Mouse (Mus musculus): ENCODE results near the gene Bcl11a. TPM values are rescaled to one million over a fixed set of nuclear protein-coding genes. Genes with fewer than 3 reads are reported as not detected.

Bcl11a gene
- polyA plus RNA-seq, 1 experiment, result 6.5 TPM

DNA sequence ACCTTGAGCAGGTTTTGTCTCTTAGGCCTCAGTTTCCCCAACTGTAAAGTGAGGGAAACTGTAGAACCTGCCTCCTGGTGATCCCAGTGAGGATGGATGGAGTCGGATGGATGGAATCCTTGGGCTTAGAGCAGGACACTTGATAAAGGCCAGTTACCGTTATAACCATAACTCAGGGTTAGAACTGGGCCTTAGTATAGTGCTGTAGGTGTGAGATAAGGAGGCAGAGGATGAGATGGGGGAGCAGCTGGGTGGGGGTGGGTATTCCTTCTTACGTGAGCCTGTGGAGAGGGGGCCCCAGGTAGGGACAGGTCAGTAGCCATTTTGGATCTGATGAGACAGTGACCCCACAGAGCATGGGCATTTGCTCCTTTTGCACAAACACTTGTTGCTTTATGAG is 23.8 kb downstream of the Bcl11a start:
- Histone ChIP-seq H3K27ac (ENCODE audit: control insufficient read depth, insufficient read depth, low read depth, low read length) (no peak overlapping the region), H3K27me3 (ENCODE audit: control insufficient read depth, insufficient read depth, low read length) (no peaks in the 10 kb centered on the region), H3K4me1 (ENCODE audit: control insufficient read depth, insufficient read depth, low read length) (0 out of 2 replicates have a peak, but pooled peaks cover 2% of the 10 kb centered on the region), H3K4me3 (ENCODE audit: control insufficient read depth, low read depth, low read length) (no peak overlapping the region), H3K36me3 (ENCODE audit: control insufficient read depth, insufficient read depth, low read length) (no peaks in the 10 kb centered on the region)
- no peak for TF ChIP-seq CTCF (IDR thresholded peaks at IDR 0.05; ENCODE audit: control insufficient read depth, insufficient read depth, insufficient replicate concordance, low read depth, low read length)
- no peak for TF ChIP-seq POLR2A (IDR thresholded peaks at IDR 0.05; ENCODE audit: control insufficient read depth, low read depth, low read length)

DNA sequence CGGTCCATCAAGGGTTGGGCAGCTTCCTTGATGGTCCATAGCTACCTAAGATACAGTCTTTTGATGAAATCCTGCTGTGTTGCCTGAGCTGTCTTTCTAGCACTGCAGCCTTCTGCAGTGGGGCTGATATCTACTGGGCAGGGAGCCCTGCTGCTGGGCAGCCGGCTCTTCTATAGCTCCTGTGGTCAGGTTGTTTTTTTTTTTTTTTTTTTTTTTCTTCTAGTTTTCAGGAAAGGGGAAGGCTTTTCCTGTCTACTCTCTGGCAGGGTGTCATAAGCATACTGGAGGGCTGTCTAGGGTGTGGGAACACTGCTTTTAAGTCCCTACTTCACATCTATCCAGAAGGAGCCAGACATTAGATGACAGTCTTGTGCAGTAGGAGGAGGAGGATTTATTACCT is 24.5 kb downstream of the Bcl11a start:
- Histone ChIP-seq H3K36me3 (ENCODE audit: control insufficient read depth, insufficient read depth, low read length) (no peaks in the 10 kb centered on the region), H3K27ac (ENCODE audit: control insufficient read depth, insufficient read depth, low read depth, low read length) (no peak overlapping the region), H3K4me1 (ENCODE audit: control insufficient read depth, insufficient read depth, low read length) (0 out of 2 replicates have a peak, but pooled peaks cover 2% of the 10 kb centered on the region), H3K4me3 (ENCODE audit: control insufficient read depth, low read depth, low read length) (no peak overlapping the region), H3K27me3 (ENCODE audit: control insufficient read depth, insufficient read depth, low read length) (no peaks in the 10 kb centered on the region)
- TF ChIP-seq CTCF (IDR thresholded peaks at IDR 0.05; ENCODE audit: control insufficient read depth, insufficient read depth, insufficient replicate concordance, low read depth, low read length) (no peak), POLR2A (IDR thresholded peaks at IDR 0.05; ENCODE audit: control insufficient read depth, low read depth, low read length) (no peak)

DNA sequence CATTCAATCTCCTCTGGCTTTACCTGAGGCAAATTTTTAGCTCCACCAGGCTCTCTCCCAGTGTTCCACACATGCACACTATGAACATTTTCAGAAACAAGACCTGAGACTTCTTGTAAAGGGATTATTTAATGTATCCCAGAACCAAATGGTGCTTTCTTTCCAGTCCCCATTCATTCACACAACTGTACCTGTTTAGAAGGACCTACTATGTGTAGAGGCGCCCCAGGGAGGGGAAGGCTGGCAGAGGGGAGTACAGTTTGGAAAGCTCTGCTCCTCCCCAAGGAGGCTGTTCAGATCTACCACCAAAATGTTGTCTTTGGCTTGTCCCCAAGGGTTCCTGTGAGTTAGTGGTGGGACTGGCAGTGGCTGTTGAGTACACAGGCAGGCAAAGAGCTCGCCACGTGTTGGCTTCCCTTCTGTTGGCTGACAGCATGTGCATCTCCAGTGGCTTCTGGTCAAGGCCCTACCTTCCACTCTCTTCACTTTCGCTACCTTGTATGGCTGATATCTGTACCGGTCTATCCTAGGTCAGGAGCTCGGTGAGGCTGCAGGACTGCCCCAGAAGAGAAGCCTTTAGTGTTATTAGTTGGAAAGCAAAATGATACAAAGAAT is 25.4 kb downstream of the Bcl11a start:
- no peak overlapping the region for H3K4me3 ChIP-seq (ENCODE audit: control insufficient read depth, low read depth, low read length)
- H3K36me3 ChIP-seq (ENCODE audit: control insufficient read depth, insufficient read depth, low read length), result no peaks in the 10 kb centered on the region
- TF ChIP-seq POLR2A (IDR thresholded peaks at IDR 0.05; ENCODE audit: control insufficient read depth, low read depth, low read length) (no peak), CTCF (IDR thresholded peaks at IDR 0.05; ENCODE audit: control insufficient read depth, insufficient read depth, insufficient replicate concordance, low read depth, low read length) (no peak)
- no peak overlapping the region for H3K27ac ChIP-seq (ENCODE audit: control insufficient read depth, insufficient read depth, low read depth, low read length)
- H3K27me3 ChIP-seq (ENCODE audit: control insufficient read depth, insufficient read depth, low read length), result no peaks in the 10 kb centered on the region
- 0 out of 2 replicates have a peak, but pooled peaks cover 2% of the 10 kb centered on the region for H3K4me1 ChIP-seq (ENCODE audit: control insufficient read depth, insufficient read depth, low read length)

DNA sequence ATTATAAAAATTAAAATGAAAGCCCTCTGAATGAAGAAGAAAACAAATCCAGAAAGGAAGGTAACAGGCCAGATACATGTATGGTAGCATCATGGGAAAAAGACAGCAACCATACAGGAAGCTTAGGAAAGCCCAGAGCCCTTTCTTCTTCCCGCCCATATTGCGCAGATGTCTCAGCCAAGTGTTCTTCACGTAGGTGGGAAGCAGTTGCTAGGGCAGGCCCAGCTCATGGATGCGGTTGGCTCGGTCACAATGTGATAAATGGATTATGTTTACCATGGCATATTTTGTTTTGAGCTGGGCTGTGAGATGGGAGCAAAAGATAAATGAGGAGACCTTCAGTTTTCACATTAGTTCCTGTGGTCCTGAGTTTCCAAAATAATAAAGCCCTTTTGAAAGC is 29.6 kb downstream of the Bcl11a start:
- H3K27ac ChIP-seq (ENCODE audit: control insufficient read depth, insufficient read depth, low read depth, low read length), result no peak overlapping the region
- H3K36me3 ChIP-seq (ENCODE audit: control insufficient read depth, insufficient read depth, low read length), result no peaks in the 10 kb centered on the region
- TF ChIP-seq POLR2A (IDR thresholded peaks at IDR 0.05; ENCODE audit: control insufficient read depth, low read depth, low read length), result no peak
- TF ChIP-seq CTCF (IDR thresholded peaks at IDR 0.05; ENCODE audit: control insufficient read depth, insufficient read depth, insufficient replicate concordance, low read depth, low read length), result no peak
- 0 out of 2 replicates have a peak, but pooled peaks cover 2% of the 10 kb centered on the region for H3K4me1 ChIP-seq (ENCODE audit: control insufficient read depth, insufficient read depth, low read length)
- no peaks in the 10 kb centered on the region for H3K27me3 ChIP-seq (ENCODE audit: control insufficient read depth, insufficient read depth, low read length)
- no peak overlapping the region for H3K4me3 ChIP-seq (ENCODE audit: control insufficient read depth, low read depth, low read length)

DNA sequence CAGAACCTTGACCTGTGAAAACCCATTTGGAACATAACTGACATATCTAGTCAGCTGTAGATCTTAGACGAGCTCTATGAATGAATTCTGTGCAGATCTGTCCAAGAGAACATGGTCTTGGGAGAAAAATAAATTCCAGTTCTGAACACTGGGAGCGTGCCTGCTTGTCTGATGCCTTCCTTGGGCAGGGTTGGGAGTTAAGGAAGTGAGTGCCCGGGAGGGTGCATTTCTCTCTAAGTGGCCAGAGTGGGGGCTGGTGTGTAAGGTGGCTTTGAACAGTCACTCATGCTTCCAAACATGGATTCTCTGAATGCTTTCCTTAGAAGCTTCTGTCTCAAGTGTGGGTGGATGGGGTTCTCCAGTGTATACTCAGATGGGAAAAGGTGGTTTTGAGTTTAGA is 31.1 kb downstream of the Bcl11a start:
- Histone ChIP-seq H3K4me1 (ENCODE audit: control insufficient read depth, insufficient read depth, low read length) (no peaks in the 10 kb centered on the region), H3K4me3 (ENCODE audit: control insufficient read depth, low read depth, low read length) (no peak overlapping the region), H3K27ac (ENCODE audit: control insufficient read depth, insufficient read depth, low read depth, low read length) (no peak overlapping the region), H3K36me3 (ENCODE audit: control insufficient read depth, insufficient read depth, low read length) (no peaks in the 10 kb centered on the region), H3K27me3 (ENCODE audit: control insufficient read depth, insufficient read depth, low read length) (no peaks in the 10 kb centered on the region)
- no peak for TF ChIP-seq POLR2A (IDR thresholded peaks at IDR 0.05; ENCODE audit: control insufficient read depth, low read depth, low read length)
- no peak for TF ChIP-seq CTCF (IDR thresholded peaks at IDR 0.05; ENCODE audit: control insufficient read depth, insufficient read depth, insufficient replicate concordance, low read depth, low read length)

DNA sequence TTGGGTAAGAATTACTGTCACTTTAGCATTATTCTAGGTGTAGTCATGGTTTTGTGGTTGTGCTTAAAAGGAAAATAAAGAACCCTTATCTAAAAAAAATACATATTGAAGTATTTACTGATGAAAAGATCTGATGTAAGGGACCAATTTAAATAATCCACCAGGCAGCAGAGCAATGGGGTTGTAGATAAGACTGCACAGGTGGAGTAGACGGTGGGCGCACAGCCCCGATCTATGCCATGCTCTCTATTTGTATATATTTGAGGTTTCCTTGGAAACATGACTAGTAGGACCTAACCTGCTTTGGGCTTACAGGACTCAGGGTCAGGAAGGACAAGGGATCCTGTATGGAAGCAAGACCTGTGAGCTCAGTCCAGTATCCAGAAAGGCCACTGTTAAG is 31.5 kb downstream of the Bcl11a start:
- no peaks in the 10 kb centered on the region for H3K4me1 ChIP-seq (ENCODE audit: control insufficient read depth, insufficient read depth, low read length)
- TF ChIP-seq POLR2A (IDR thresholded peaks at IDR 0.05; ENCODE audit: control insufficient read depth, low read depth, low read length), result no peak
- H3K4me3 ChIP-seq (ENCODE audit: control insufficient read depth, low read depth, low read length), result no peak overlapping the region
- H3K27ac ChIP-seq (ENCODE audit: control insufficient read depth, insufficient read depth, low read depth, low read length), result no peak overlapping the region
- no peaks in the 10 kb centered on the region for H3K36me3 ChIP-seq (ENCODE audit: control insufficient read depth, insufficient read depth, low read length)
- H3K27me3 ChIP-seq (ENCODE audit: control insufficient read depth, insufficient read depth, low read length), result no peaks in the 10 kb centered on the region

DNA sequence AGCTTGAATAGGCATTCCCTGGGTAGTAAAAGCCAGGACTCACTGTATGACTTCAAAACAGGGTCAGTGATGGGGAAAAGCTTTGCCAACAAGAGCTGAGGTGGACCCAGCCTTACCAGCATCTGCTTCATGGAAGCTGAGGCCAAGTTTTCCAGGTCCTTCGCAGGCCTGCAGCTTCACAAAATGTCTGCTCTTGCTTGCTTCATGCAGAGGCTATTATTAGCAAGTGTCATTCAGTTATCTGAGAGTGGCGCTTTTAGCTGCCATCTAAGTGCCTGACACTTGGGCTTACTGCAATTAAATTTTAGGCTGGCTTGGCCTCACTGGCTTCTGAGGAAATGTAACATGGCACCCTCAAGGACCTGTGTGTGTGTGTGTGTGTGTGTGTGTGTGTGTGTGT is 32.3 kb downstream of the Bcl11a start:
- TF ChIP-seq POLR2A (IDR thresholded peaks at IDR 0.05; ENCODE audit: control insufficient read depth, low read depth, low read length) (no peak), CTCF (IDR thresholded peaks at IDR 0.05; ENCODE audit: control insufficient read depth, insufficient read depth, insufficient replicate concordance, low read depth, low read length) (no peak)
- Histone ChIP-seq H3K36me3 (ENCODE audit: control insufficient read depth, insufficient read depth, low read length) (no peaks in the 10 kb centered on the region), H3K27ac (ENCODE audit: control insufficient read depth, insufficient read depth, low read depth, low read length) (no peak overlapping the region), H3K27me3 (ENCODE audit: control insufficient read depth, insufficient read depth, low read length) (no peaks in the 10 kb centered on the region), H3K4me1 (ENCODE audit: control insufficient read depth, insufficient read depth, low read length) (no peaks in the 10 kb centered on the region), H3K4me3 (ENCODE audit: control insufficient read depth, low read depth, low read length) (no peak overlapping the region)

DNA sequence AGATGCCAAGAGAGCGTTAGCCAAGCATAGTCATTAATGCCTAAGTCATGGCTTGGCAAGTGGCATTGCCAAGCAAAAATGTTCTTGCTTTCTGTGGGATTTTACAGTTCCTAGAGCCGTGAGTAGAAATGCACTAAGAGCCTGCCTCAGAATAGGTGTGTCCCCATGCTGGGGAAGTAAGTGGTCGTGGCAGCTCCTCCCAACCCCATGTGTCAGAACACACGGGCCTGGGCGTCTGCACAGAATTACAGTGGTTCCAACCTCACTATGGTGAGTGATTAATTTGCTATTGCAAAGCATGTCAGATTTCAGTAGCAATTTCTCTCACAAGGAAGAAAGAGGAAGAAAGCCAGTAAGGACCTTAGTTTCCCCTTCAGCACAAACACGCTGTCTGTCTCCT is 33.9 kb downstream of the Bcl11a start:
- Histone ChIP-seq H3K4me1 (ENCODE audit: control insufficient read depth, insufficient read depth, low read length) (no peaks in the 10 kb centered on the region), H3K4me3 (ENCODE audit: control insufficient read depth, low read depth, low read length) (no peak overlapping the region), H3K27ac (ENCODE audit: control insufficient read depth, insufficient read depth, low read depth, low read length) (no peak overlapping the region), H3K36me3 (ENCODE audit: control insufficient read depth, insufficient read depth, low read length) (no peaks in the 10 kb centered on the region), H3K27me3 (ENCODE audit: control insufficient read depth, insufficient read depth, low read length) (no peaks in the 10 kb centered on the region)
- TF ChIP-seq POLR2A (IDR thresholded peaks at IDR 0.05; ENCODE audit: control insufficient read depth, low read depth, low read length), result no peak
- TF ChIP-seq CTCF (IDR thresholded peaks at IDR 0.05; ENCODE audit: control insufficient read depth, insufficient read depth, insufficient replicate concordance, low read depth, low read length), result no peak
